Mouse (Mus musculus) hindbrain, embryonic 13.5 days (tissue): ENCODE results near the gene Tmem95. TPM values are rescaled to one million over a fixed set of nuclear protein-coding genes. Genes with fewer than 3 reads are reported as not detected.

Experiments
- ATAC-seq: fragments of 200-750 bp; cut with Nextera tagmentation; 2 replicates; pipeline ENCODE4 v1.8.0; 2017; ENCODE audit warnings: moderate TSS enrichment; ENCODE audit not compliant: low FRiP score
- H3K27ac ChIP-seq: fragments of 300-500 bp; sonication (generic); 2 replicates; pipeline ENCODE4 v1.5.1; 2015; ENCODE audit warnings: inconsistent platforms, mild to moderate bottlenecking, moderate library complexity
- H3K27me3 ChIP-seq: fragments of 300-500 bp; sonication (generic); 2 replicates; pipeline ENCODE4 v1.6.1; 2015; ENCODE audit warnings: mild to moderate bottlenecking, inconsistent platforms
- H3K36me3 ChIP-seq: fragments of 300-500 bp; sonication (generic); 2 replicates; pipeline ENCODE4 v1.6.1; 2015; ENCODE audit warnings: mild to moderate bottlenecking, inconsistent platforms
- H3K4me1 ChIP-seq: fragments of 300-500 bp; sonication (generic); replicated peaks from 2 replicates; pipeline ENCODE4 v1.6.1; 2015; ENCODE audit warnings: inconsistent platforms
- H3K4me2 ChIP-seq: fragments of 300-500 bp; sonication (generic); 2 replicates; pipeline ENCODE4 v1.6.1; 2015; ENCODE audit warnings: inconsistent platforms, mild to moderate bottlenecking, moderate library complexity
- H3K4me3 ChIP-seq: fragments of 300-500 bp; sonication (generic); 2 replicates; pipeline ENCODE4 v1.5.1; 2015; ENCODE audit warnings: mild to moderate bottlenecking, inconsistent platforms
- H3K9ac ChIP-seq: fragments of 300-500 bp; sonication (generic); 2 replicates; pipeline ENCODE4 v1.6.1; 2015; ENCODE audit warnings: mild to moderate bottlenecking, inconsistent platforms
- H3K9me3 ChIP-seq: fragments of 300-500 bp; sonication (generic); 2 replicates; pipeline ENCODE4 v1.6.1; 2016; ENCODE audit warnings: inconsistent platforms
- WGBS: fragments of 180-500 bp; shearing (Covaris S2); methylation state at CpG from one replicate; pipeline ENCODE4 v1.1.7; 2015; 5-methylcytosine and 5-hydroxymethylcytosine counted together
- polyA plus RNA-seq: library from polyadenylated mRNA; unstranded; fragments of >200 nt; fragmentation: Nextera tagmentation; extraction: Ambion mirVana; gene quantifications from 2 replicates; pipeline ENCODE4 v1.2.1, GENCODE M21; 2015

The Tmem95 gene
- not detected in 2 replicates for polyA plus RNA-seq

- peak within 1 kb of the TSS; percentile 33 for H3K4me2 ChIP-seq
- peaks cover 35% of the 10 kb centered on the region for H3K27me3 ChIP-seq
- no peaks in the 10 kb centered on the region for H3K36me3 ChIP-seq
- no peak for ATAC-seq
- 0 out of 2 replicates have a peak within 1 kb of the TSS, but pooled peaks have one; percentile 30 for H3K27ac ChIP-seq
- H3K9me3 ChIP-seq: no peaks in the 10 kb centered on the region
- H3K9ac ChIP-seq: no peak within 1 kb of the TSS
- 95% methylated on average over 11 of the region's 11 CpGs for WGBS
- peaks cover 36% of the 10 kb centered on the region for H3K4me1 ChIP-seq
- H3K4me3 ChIP-seq: peak within 1 kb of the TSS; percentile 12; the same call in 1 of the 2 replicates
Measured at GRCm38 (mm10) chr11:69877878-69878277, at the start of gene Tmem95. Tmem95 (minus strand) TSS chr11:69878018.

- peaks cover 3% of the 10 kb centered on the region for H3K4me1 ChIP-seq
- H3K9ac ChIP-seq: no peak overlapping the region
- H3K36me3 ChIP-seq: no peaks in the 10 kb centered on the region
- 0 out of 2 replicates have a peak, but pooled peaks cover 10% of the 10 kb centered on the region for H3K27me3 ChIP-seq
- no peaks in the 10 kb centered on the region for H3K9me3 ChIP-seq
- ATAC-seq: no peak
- WGBS: 96% methylated on average over 2 of the region's 2 CpGs
- no peak overlapping the region for H3K27ac ChIP-seq
- no peak overlapping the region for H3K4me2 ChIP-seq
- no peak overlapping the region for H3K4me3 ChIP-seq
Measured at GRCm38 (mm10) chr11:69927501-69927900, 49.7 kb upstream of the Tmem95 start.

GRCm38 (mm10) chr11:69922796-69923195 is 45.0 kb upstream of the Tmem95 start:
- Histone ChIP-seq H3K4me3 (no peak overlapping the region), H3K27ac (no peak overlapping the region; the same call in 1 of the 2 replicates), H3K27me3 (no peaks in the 10 kb centered on the region), H3K4me1 (peaks cover 28% of the 10 kb centered on the region), H3K36me3 (peaks cover 12% of the 10 kb centered on the region), H3K4me2 (no peak overlapping the region), H3K9ac (peak overlapping the region; percentile 51; the same call in 1 of the 2 replicates), H3K9me3 (no peaks in the 10 kb centered on the region)
- no peak for ATAC-seq
- 68% methylated on average over 3 of the region's 3 CpGs for WGBS

GRCm38 (mm10) chr11:69922012-69922756 is 44.4 kb upstream of the Tmem95 start:
- ATAC-seq: no peak
- no peaks in the 10 kb centered on the region for H3K9me3 ChIP-seq
- peak overlapping the region; percentile 95 for H3K27ac ChIP-seq
- peaks cover 18% of the 10 kb centered on the region for H3K36me3 ChIP-seq
- H3K27me3 ChIP-seq: no peaks in the 10 kb centered on the region
- peak overlapping the region; percentile 66 for H3K4me2 ChIP-seq
- H3K9ac ChIP-seq: peak overlapping the region; percentile 70
- WGBS: 6% methylated on average over 12 of the region's 12 CpGs
- peak overlapping the region; percentile 49 for H3K4me3 ChIP-seq
- H3K4me1 ChIP-seq: peaks cover 28% of the 10 kb centered on the region

GRCm38 (mm10) chr11:69921114-69922011 is 43.5 kb upstream of the Tmem95 start, which contains the start of gene Eif5a:
Eif5a (minus strand) TSS chr11:69921958.
- Histone ChIP-seq H3K9ac (peak within 1 kb of the TSS; percentile 93), H3K9me3 (no peaks in the 10 kb centered on the region), H3K4me3 (peak within 1 kb of the TSS; percentile 89), H3K4me2 (peak within 1 kb of the TSS; percentile 98), H3K27ac (peak within 1 kb of the TSS; percentile 95), H3K27me3 (no peaks in the 10 kb centered on the region), H3K36me3 (peaks cover 26% of the 10 kb centered on the region), H3K4me1 (peaks cover 28% of the 10 kb centered on the region)
- peak; percentile 97 for ATAC-seq
- WGBS: under 1% methylated on average over 78 of the region's 78 CpGs

- H3K4me3 ChIP-seq: peak overlapping the region; percentile 89
- under 1% methylated on average over 51 of the region's 65 CpGs for WGBS
- peaks cover 35% of the 10 kb centered on the region for H3K36me3 ChIP-seq
- H3K4me1 ChIP-seq: peaks cover 36% of the 10 kb centered on the region
- no peaks in the 10 kb centered on the region for H3K27me3 ChIP-seq
- ATAC-seq: peak; percentile 29
- H3K4me2 ChIP-seq: peak overlapping the region; percentile 98
- H3K27ac ChIP-seq: peak overlapping the region; percentile 95
- peak overlapping the region; percentile 93 for H3K9ac ChIP-seq
- no peaks in the 10 kb centered on the region for H3K9me3 ChIP-seq
Measured at GRCm38 (mm10) chr11:69920266-69921031, 42.6 kb upstream of the Tmem95 start.

GRCm38 (mm10) chr11:69919661-69920265 is 41.9 kb upstream of the Tmem95 start:
- Histone ChIP-seq H3K27ac (peak overlapping the region; percentile 95), H3K27me3 (no peaks in the 10 kb centered on the region), H3K9ac (peak overlapping the region; percentile 93), H3K4me1 (peaks cover 43% of the 10 kb centered on the region), H3K4me3 (peak overlapping the region; percentile 89), H3K4me2 (peak overlapping the region; percentile 98), H3K9me3 (no peaks in the 10 kb centered on the region), H3K36me3 (peaks cover 42% of the 10 kb centered on the region)
- no peak for ATAC-seq
- 1% methylated on average over 17 of the region's 17 CpGs for WGBS

- Histone ChIP-seq H3K9me3 (no peaks in the 10 kb centered on the region), H3K27ac (no peak overlapping the region), H3K4me1 (peaks cover 49% of the 10 kb centered on the region), H3K27me3 (no peaks in the 10 kb centered on the region), H3K4me3 (peak overlapping the region; percentile 89), H3K9ac (peak overlapping the region; percentile 93), H3K4me2 (peak overlapping the region; percentile 98), H3K36me3 (peaks cover 43% of the 10 kb centered on the region)
- 87% methylated on average over 9 of the region's 9 CpGs for WGBS
- no peak for ATAC-seq
Measured at GRCm38 (mm10) chr11:69919053-69919452, 41.2 kb upstream of the Tmem95 start.

GRCm38 (mm10) chr11:69918118-69918517 is 40.3 kb upstream of the Tmem95 start:
- Histone ChIP-seq H3K9me3 (no peaks in the 10 kb centered on the region), H3K36me3 (peaks cover 47% of the 10 kb centered on the region), H3K27ac (no peak overlapping the region), H3K4me3 (no peak overlapping the region), H3K9ac (no peak overlapping the region), H3K4me1 (peaks cover 55% of the 10 kb centered on the region), H3K4me2 (no peak overlapping the region), H3K27me3 (no peaks in the 10 kb centered on the region)
- ATAC-seq: no peak
- WGBS: 88% methylated on average over 5 of the region's 5 CpGs

GRCm38 (mm10) chr11:69917379-69917948 is 39.6 kb upstream of the Tmem95 start:
- 88% methylated on average over 8 of the region's 8 CpGs for WGBS
- Histone ChIP-seq H3K27ac (no peak overlapping the region), H3K4me2 (no peak overlapping the region), H3K9me3 (no peaks in the 10 kb centered on the region), H3K4me3 (no peak overlapping the region), H3K36me3 (peaks cover 53% of the 10 kb centered on the region), H3K27me3 (no peaks in the 10 kb centered on the region), H3K4me1 (peaks cover 56% of the 10 kb centered on the region), H3K9ac (no peak overlapping the region; the same call in 1 of the 2 replicates)
- no peak for ATAC-seq
